In genomic region chr13:35852851-35853575, GRCm38 (mm10) we compare ENCODE assay signal across 25 mouse cellular contexts. TPM values are rescaled to one million over a fixed set of nuclear protein-coding genes. Genes with fewer than 3 reads are reported as not detected.
DNase-seq lines count a peak whose midpoint lies in the region; ATAC-seq and TF ChIP-seq lines count a peak whose summit lies in the region.
"Had no signal": no experiment of that assay in that cellular context is flagged by ENCODE, and none has a peak within 500 bp of the region (broad histone marks: within the 10 kb centered on the region; RNA-seq: fewer than 3 reads in every experiment).

No protein-coding gene starts in this region.

- no peak overlapping the region for H3K27ac ChIP-seq in forebrain, embryonic 11.5 days (ENCODE audit: low read depth, low read length)
- no peak overlapping the region for H3K27ac ChIP-seq in forebrain, embryonic 12.5 days
- H3K27ac ChIP-seq: forebrain, embryonic 13.5 days; heart, adult 2 months; hindbrain, embryonic 12.5 days; intestine, embryonic 15.5 days had no signal

- 73% methylated on average over 2 of the region's 2 CpGs for WGBS in forebrain, embryonic 11.5 days
- 63% methylated on average over 2 of the region's 2 CpGs for WGBS in forebrain, embryonic 12.5 days

- H3K4me2 ChIP-seq in forebrain, embryonic 11.5 days (ENCODE audit: low read depth, low read length, severe bottlenecking): no peak overlapping the region
- no peak overlapping the region for H3K4me2 ChIP-seq in forebrain, embryonic 12.5 days
- H3K4me2 ChIP-seq: forebrain, embryonic 13.5 days; heart, embryonic 11.5 days; hindbrain, embryonic 12.5 days; intestine, embryonic 15.5 days had no signal

- no peak overlapping the region for H3K4me3 ChIP-seq in forebrain, embryonic 11.5 days (ENCODE audit: low read depth, low read length)
- H3K4me3 ChIP-seq in forebrain, embryonic 12.5 days (replicated peaks): no peak overlapping the region
- H3K4me3 ChIP-seq in E14TG2a.4 (replicated peaks; ENCODE audit: low read length): peak overlapping the region; percentile 79
- H3K4me3 ChIP-seq: forebrain, embryonic 13.5 days; heart, adult 2 months; hindbrain, embryonic 12.5 days; intestine, embryonic 15.5 days had no signal

- no peaks in the 10 kb centered on the region for H3K27me3 ChIP-seq in forebrain, embryonic 11.5 days (ENCODE audit: control insufficient read depth, insufficient read depth, low read length)
- H3K27me3 ChIP-seq in forebrain, embryonic 12.5 days: no peaks in the 10 kb centered on the region
- H3K27me3 ChIP-seq in E14TG2a.4 (ENCODE audit: insufficient read depth, low read length): no peaks in the 10 kb centered on the region
- H3K27me3 ChIP-seq: forebrain, embryonic 13.5 days; hindbrain, embryonic 12.5 days; intestine, embryonic 15.5 days; Patski had no signal

- no peak for TF ChIP-seq CTCF in E14TG2a.4 (conservative IDR thresholded peaks at IDR 0.05; ENCODE audit: low read length)

- H3K36me3 ChIP-seq in forebrain, embryonic 11.5 days (ENCODE audit: control insufficient read depth, insufficient read depth, low read length): no peaks in the 10 kb centered on the region; the same call in 1 of the 2 replicates
- 0 out of 2 replicates have a peak, but pooled peaks cover 3% of the 10 kb centered on the region for H3K36me3 ChIP-seq in forebrain, embryonic 12.5 days (replicated peaks)
- peaks cover 42% of the 10 kb centered on the region for H3K36me3 ChIP-seq in E14TG2a.4 (ENCODE audit: insufficient read depth, low read length)
- H3K36me3 ChIP-seq: intestine, embryonic 15.5 days had no signal

- ATAC-seq in forebrain, embryonic 11.5 days (replicated peaks; ENCODE audit: low FRiP score): 0 out of 2 replicates have a peak, but pooled peaks have one; percentile 30
- no peak for ATAC-seq in forebrain, embryonic 12.5 days (ENCODE audit: low FRiP score)
- no peak for ATAC-seq in megakaryocyte, adult 5-6 weeks (ENCODE audit: poor library complexity, severe bottlenecking)
- ATAC-seq: CD4-positive, CD25-positive, alpha-beta regulatory T cell, adult 4 months; forebrain, embryonic 13.5 days; forebrain, postnatal 0 days; hindbrain, embryonic 16.5 days; intestine, embryonic 15.5 days; Patski had no signal

- no peak overlapping the region for H3K9ac ChIP-seq in forebrain, embryonic 11.5 days (ENCODE audit: low read length)
- no peak overlapping the region for H3K9ac ChIP-seq in forebrain, embryonic 12.5 days
- H3K9ac ChIP-seq: forebrain, embryonic 13.5 days; forebrain, postnatal 0 days; hindbrain, embryonic 12.5 days; intestine, embryonic 15.5 days had no signal

- no peaks in the 10 kb centered on the region for H3K9me3 ChIP-seq in forebrain, embryonic 11.5 days (ENCODE audit: control insufficient read depth, low read length)
- H3K9me3 ChIP-seq in forebrain, embryonic 12.5 days: no peaks in the 10 kb centered on the region
- H3K9me3 ChIP-seq in E14TG2a.4 (ENCODE audit: low read length): no peaks in the 10 kb centered on the region
- H3K9me3 ChIP-seq: forebrain, embryonic 13.5 days; hindbrain, embryonic 12.5 days; intestine, embryonic 15.5 days had no signal

- no peak for DNase-seq in forebrain, embryonic 11.5 days (ENCODE audit: low spot score)
- DNase-seq in ES-CJ7 (ENCODE audit: low read depth, low spot score) (peak; percentile 96), WW6 (ENCODE audit: low read depth, low spot score) (peak; percentile 60), MN1 (ENCODE audit: low spot score) (no peak)
- no peak for DNase-seq in B cell, adult 2 months
- DNase-seq: adrenal gland, postnatal 10 days; adrenal gland, postnatal 36 days; cerebellum, adult 18-20 months; cerebellum, adult 9-10 months; cerebellum, postnatal 14 days; forebrain, postnatal 0 days; gastrocnemius, postnatal 25 days; heart, adult 2 months; kidney, adult 11 months; kidney, adult 8-10 months had no signal

- no peaks in the 10 kb centered on the region; the same call in 1 of the 2 replicates for H3K4me1 ChIP-seq in forebrain, embryonic 11.5 days (replicated peaks; ENCODE audit: control insufficient read depth, insufficient read depth, low read length)
- H3K4me1 ChIP-seq in forebrain, embryonic 12.5 days: peaks cover 5% of the 10 kb centered on the region
- peaks cover 92% of the 10 kb centered on the region for H3K4me1 ChIP-seq in E14TG2a.4 (replicated peaks; ENCODE audit: low read depth, low read length)
- H3K4me1 ChIP-seq: hindbrain, embryonic 12.5 days had no signal

RNA-seq across cellular contexts. Expression of gene Rpp40, which starts 53.1 kb away (rescaled TPM):
- polyA plus RNA-seq in forebrain, embryonic 11.5 days (2014; fragmentation: Nextera tagmentation; extraction: Ambion mirVana): 19.8 and 21.7 TPM in 2 replicates
- 14.1 and 18.8 TPM in 2 replicates for polyA plus RNA-seq in forebrain, embryonic 12.5 days (2016; fragmentation: Nextera tagmentation; extraction: Ambion mirVana)
- total RNA-seq in megakaryocyte, adult 5-6 weeks (2015): 4.5 and 5.0 TPM in 2 replicates
- total RNA-seq in megakaryocyte, adult 5-6 weeks (2017): 2.3 and 3.7 TPM in 2 replicates

Comparison
In these comparisons a context has a peak if more than half of its experiments do, and no peak if none do; other contexts are left out.
1. DNase-seq: peak in ES-CJ7 (single experiment) and WW6 (single experiment); none in forebrain, embryonic 11.5 days (single experiment), MN1 (single experiment) and B cell, adult 2 months (0 of 2).